Mouse (Mus musculus) lung, postnatal 0 days (tissue): ENCODE results near the gene Prkce.

Source experiments
- CTCF ChIP-seq: IDR thresholded peaks from 2 replicates; pipeline ENCODE4 v1.5.1; 2016; ENCODE audit warnings: antibody characterized with exemption, mild to moderate bottlenecking
- EP300 ChIP-seq: IDR thresholded peaks from 2 replicates; pipeline ENCODE4 v1.6.1; 2016; ENCODE audit warnings: antibody characterized with exemption, mild to moderate bottlenecking, control low read depth

DNA sequence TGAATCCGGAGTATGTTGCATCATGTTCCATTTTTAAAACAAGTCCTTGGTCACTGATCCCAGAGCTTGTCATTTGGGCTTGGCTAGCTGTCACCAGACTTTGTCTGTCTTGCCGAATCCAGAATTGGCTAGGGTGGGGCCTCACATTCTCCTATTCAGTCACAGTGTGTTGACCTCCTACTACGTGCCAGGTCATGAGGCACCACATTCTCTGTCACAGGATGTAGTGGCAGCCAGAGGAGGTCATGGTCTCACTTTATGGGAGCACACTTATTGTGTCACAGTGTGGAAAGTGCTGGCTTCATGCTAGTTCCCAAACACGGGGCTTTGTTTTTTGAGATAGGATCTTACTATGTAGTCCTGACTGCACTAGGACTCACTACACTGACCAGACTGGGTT lies 333.8 kb downstream of the Prkce start:
- TF ChIP-seq CTCF (no peak), EP300 (no peak)
